Mouse (Mus musculus) thymus, adult 2 months (tissue): ENCODE results near the gene Gas2l2.

Experiments
- CTCF ChIP-seq: fragments of 200-500 bp; IDR thresholded peaks from 2 replicates; pipeline ENCODE4 v1.5.1; 2012; ENCODE audit warnings: mild to moderate bottlenecking, control low read depth, low read length, moderate library complexity, borderline replicate concordance; ENCODE audit not compliant: control insufficient read depth, poor library complexity, insufficient read depth; ENCODE audit errors: extremely low read depth
- POLR2A ChIP-seq: fragments of 200-500 bp; IDR thresholded peaks from 2 replicates; pipeline ENCODE4 v1.6.1; 2012; ENCODE audit warnings: mild to moderate bottlenecking, low read length, control low read depth, moderate library complexity; ENCODE audit not compliant: control insufficient read depth, poor library complexity, insufficient read depth; ENCODE audit errors: extremely low read depth

DNA sequence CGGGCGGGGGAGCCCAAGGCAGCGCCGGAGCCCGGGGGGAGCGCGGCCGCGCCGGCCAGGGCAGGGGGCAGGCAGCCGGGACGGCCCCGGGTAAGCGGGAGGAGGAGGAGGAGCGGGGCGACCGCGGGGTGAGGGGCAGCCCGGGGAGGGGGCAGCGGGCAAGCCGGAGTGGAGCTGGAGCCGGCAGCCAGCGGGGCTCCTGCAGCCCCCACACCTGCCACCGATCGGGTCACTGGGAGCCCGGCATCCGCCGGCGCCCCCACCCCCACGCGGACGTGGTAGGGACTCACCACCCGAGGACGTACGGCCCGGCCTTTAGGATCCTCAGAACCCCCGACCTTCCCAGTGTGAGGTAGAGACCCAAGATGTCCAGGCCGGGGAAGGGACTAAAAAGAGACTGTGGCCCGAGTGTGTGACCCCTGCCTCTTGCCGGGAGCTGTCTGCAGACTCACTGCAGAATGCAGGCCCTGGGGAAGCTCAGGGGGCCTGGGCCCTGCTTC is 19.4 kb downstream of the Gas2l2 start:
- TF ChIP-seq CTCF (no peak), POLR2A (no peak)
